Mouse (Mus musculus) brain, embryonic 14.5 days (tissue): Measurements from ENCODE around the gene Chst13.

ENCODE experiments used
- CTCF ChIP-seq: fragments of 200-500 bp; IDR thresholded peaks from 2 replicates; pipeline ENCODE4 v1.5.1; 2012; ENCODE audit warnings: inconsistent platforms, mild to moderate bottlenecking, moderate library complexity, borderline replicate concordance; ENCODE audit not compliant: insufficient read depth, insufficient read length; ENCODE audit errors: extremely low read depth
- POLR2A ChIP-seq: fragments of 200-500 bp; IDR thresholded peaks from 2 replicates; pipeline ENCODE4 v1.6.1; 2012; ENCODE audit warnings: mild to moderate bottlenecking, inconsistent platforms, borderline replicate concordance; ENCODE audit not compliant: poor library complexity, insufficient read depth, insufficient read length, severe bottlenecking; ENCODE audit errors: extremely low read depth

- TF ChIP-seq CTCF (no peak), POLR2A (no peak)
These were observed 7.8 kb upstream of the Chst13 start, which contains the start of gene Uroc1 for GRCm38 (mm10) chr6:90332561-90333425.
